Mouse (Mus musculus): ENCODE measurements around the gene Gcc2. TPM values are rescaled to one million over a fixed set of nuclear protein-coding genes. Genes with fewer than 3 reads are reported as not detected.
"Not testable (repeated sequence)": the region's sequence is repeated elsewhere in the genome, so short reads cannot be mapped to it uniquely, and the experiment has no call there.

The Gcc2 gene
- polyA plus RNA-seq, 1 experiment = 4.6 TPM

- no peak for DNase-seq (ENCODE audit: low read depth in 1 of 2, low spot score in 2 of 2)
- H3K4me1 ChIP-seq (ENCODE audit: control insufficient read depth, insufficient read depth, insufficient read length) = no peaks in the 10 kb centered on the region; the same call in 1 of the 2 replicates
- no peak for TF ChIP-seq POLR2A (IDR thresholded peaks at IDR 0.05; ENCODE audit: low read depth, low read length)
- no peak for TF ChIP-seq CTCF (IDR thresholded peaks at IDR 0.05; ENCODE audit: extremely low read depth, insufficient read depth, insufficient read length, insufficient replicate concordance)
- no peaks in the 10 kb centered on the region for H3K27me3 ChIP-seq (ENCODE audit: control insufficient read depth, insufficient read depth, low read length)
- H3K36me3 ChIP-seq (ENCODE audit: control insufficient read depth, insufficient read depth, low read length) = no peaks in the 10 kb centered on the region
- no peak overlapping the region for H3K27ac ChIP-seq (ENCODE audit: insufficient read depth, low read length)
- no peak overlapping the region for H3K4me3 ChIP-seq (ENCODE audit: extremely low read depth, insufficient read depth, insufficient read length)
Measured at GRCm38 (mm10) chr10:58330635-58331034, 75.3 kb downstream of the Gcc2 start.

- H3K27ac ChIP-seq (ENCODE audit: insufficient read depth, low read length) = no peak overlapping the region
- no peaks in the 10 kb centered on the region; the same call in 1 of the 2 replicates for H3K4me1 ChIP-seq (ENCODE audit: control insufficient read depth, insufficient read depth, insufficient read length)
- no peak overlapping the region for H3K4me3 ChIP-seq (ENCODE audit: extremely low read depth, insufficient read depth, insufficient read length)
- no peak for DNase-seq (ENCODE audit: low read depth in 1 of 2, low spot score in 2 of 2)
- TF ChIP-seq POLR2A (IDR thresholded peaks at IDR 0.05; ENCODE audit: low read depth, low read length) = no peak
- no peak for TF ChIP-seq CTCF (IDR thresholded peaks at IDR 0.05; ENCODE audit: extremely low read depth, insufficient read depth, insufficient read length, insufficient replicate concordance)
- H3K36me3 ChIP-seq (ENCODE audit: control insufficient read depth, insufficient read depth, low read length) = no peaks in the 10 kb centered on the region
- no peaks in the 10 kb centered on the region for H3K27me3 ChIP-seq (ENCODE audit: control insufficient read depth, insufficient read depth, low read length)
Measured at GRCm38 (mm10) chr10:58331741-58332140, 76.4 kb downstream of the Gcc2 start.

GRCm38 (mm10) chr10:58333414-58333813 lies 78.1 kb downstream of the Gcc2 start:
- TF ChIP-seq POLR2A (IDR thresholded peaks at IDR 0.05; ENCODE audit: low read depth, low read length) = no peak
- TF ChIP-seq CTCF (IDR thresholded peaks at IDR 0.05; ENCODE audit: extremely low read depth, insufficient read depth, insufficient read length, insufficient replicate concordance) = no peak
- Histone ChIP-seq H3K27me3 (ENCODE audit: control insufficient read depth, insufficient read depth, low read length) (no peaks in the 10 kb centered on the region), H3K36me3 (ENCODE audit: control insufficient read depth, insufficient read depth, low read length) (0 out of 2 replicates have a peak, but pooled peaks cover 1% of the 10 kb centered on the region), H3K4me1 (ENCODE audit: control insufficient read depth, insufficient read depth, insufficient read length) (no peaks in the 10 kb centered on the region; the same call in 1 of the 2 replicates), H3K4me3 (ENCODE audit: extremely low read depth, insufficient read depth, insufficient read length) (no peak overlapping the region), H3K27ac (ENCODE audit: insufficient read depth, low read length) (no peak overlapping the region)
- DNase-seq (ENCODE audit: low read depth in 1 of 2, low spot score in 2 of 2) = no peak
- WGBS = 87% methylated on average over 5 of the region's 5 CpGs

- Histone ChIP-seq H3K4me1 (ENCODE audit: control insufficient read depth, insufficient read depth, insufficient read length) (no peaks in the 10 kb centered on the region; the same call in 1 of the 2 replicates), H3K27me3 (ENCODE audit: control insufficient read depth, insufficient read depth, low read length) (no peaks in the 10 kb centered on the region), H3K36me3 (ENCODE audit: control insufficient read depth, insufficient read depth, low read length) (0 out of 2 replicates have a peak, but pooled peaks cover 1% of the 10 kb centered on the region), H3K27ac (ENCODE audit: insufficient read depth, low read length) (no peak overlapping the region), H3K4me3 (ENCODE audit: extremely low read depth, insufficient read depth, insufficient read length) (no peak overlapping the region)
- 93% methylated on average over 1 of the region's 1 CpGs for WGBS
- TF ChIP-seq CTCF (IDR thresholded peaks at IDR 0.05; ENCODE audit: extremely low read depth, insufficient read depth, insufficient read length, insufficient replicate concordance) (no peak), POLR2A (IDR thresholded peaks at IDR 0.05; ENCODE audit: low read depth, low read length) (no peak)
- DNase-seq (ENCODE audit: low read depth in 1 of 2, low spot score in 2 of 2) = no peak
Measured at GRCm38 (mm10) chr10:58336156-58336555, 80.9 kb downstream of the Gcc2 start.

GRCm38 (mm10) chr10:58337091-58337490 lies 81.8 kb downstream of the Gcc2 start:
- not testable (repeated sequence) for H3K27me3 ChIP-seq (ENCODE audit: control insufficient read depth, insufficient read depth, low read length); DNase-seq (ENCODE audit: low read depth in 1 of 2, low spot score in 2 of 2); H3K36me3 ChIP-seq (ENCODE audit: control insufficient read depth, insufficient read depth, low read length); H3K4me3 ChIP-seq (ENCODE audit: extremely low read depth, insufficient read depth, insufficient read length); H3K27ac ChIP-seq (ENCODE audit: insufficient read depth, low read length); H3K4me1 ChIP-seq (ENCODE audit: control insufficient read depth, insufficient read depth, insufficient read length)
- 92% methylated on average over 4 of the region's 4 CpGs for WGBS

GRCm38 (mm10) chr10:58338590-58338989 lies 83.3 kb downstream of the Gcc2 start:
- no peak for DNase-seq (ENCODE audit: low read depth in 1 of 2, low spot score in 2 of 2)
- no peak overlapping the region for H3K27ac ChIP-seq (ENCODE audit: insufficient read depth, low read length)
- H3K27me3 ChIP-seq (ENCODE audit: control insufficient read depth, insufficient read depth, low read length) = no peaks in the 10 kb centered on the region
- H3K4me3 ChIP-seq (ENCODE audit: extremely low read depth, insufficient read depth, insufficient read length) = no peak overlapping the region
- TF ChIP-seq POLR2A (IDR thresholded peaks at IDR 0.05; ENCODE audit: low read depth, low read length) = no peak
- no peak for TF ChIP-seq CTCF (IDR thresholded peaks at IDR 0.05; ENCODE audit: extremely low read depth, insufficient read depth, insufficient read length, insufficient replicate concordance)
- H3K36me3 ChIP-seq (ENCODE audit: control insufficient read depth, insufficient read depth, low read length) = 0 out of 2 replicates have a peak, but pooled peaks cover 1% of the 10 kb centered on the region
- whole genome bisulfite sequencing = 57% methylated on average over 1 of the region's 1 CpGs
- H3K4me1 ChIP-seq (ENCODE audit: control insufficient read depth, insufficient read depth, insufficient read length) = peaks cover 6% of the 10 kb centered on the region; the same call in 1 of the 2 replicates

GRCm38 (mm10) chr10:58341685-58342084 lies 86.4 kb downstream of the Gcc2 start:
- TF ChIP-seq CTCF (IDR thresholded peaks at IDR 0.05; ENCODE audit: extremely low read depth, insufficient read depth, insufficient read length, insufficient replicate concordance) (no peak), POLR2A (IDR thresholded peaks at IDR 0.05; ENCODE audit: low read depth, low read length) (no peak)
- H3K27me3 ChIP-seq (ENCODE audit: control insufficient read depth, insufficient read depth, low read length) = no peaks in the 10 kb centered on the region
- no peak for DNase-seq (ENCODE audit: low read depth in 1 of 2, low spot score in 2 of 2)
- 37% methylated on average over 2 of the region's 2 CpGs for WGBS
- no peak overlapping the region for H3K27ac ChIP-seq (ENCODE audit: insufficient read depth, low read length)
- 0 out of 2 replicates have a peak, but pooled peaks cover 1% of the 10 kb centered on the region for H3K36me3 ChIP-seq (ENCODE audit: control insufficient read depth, insufficient read depth, low read length)
- no peak overlapping the region for H3K4me3 ChIP-seq (ENCODE audit: extremely low read depth, insufficient read depth, insufficient read length)
- H3K4me1 ChIP-seq (ENCODE audit: control insufficient read depth, insufficient read depth, insufficient read length) = peaks cover 6% of the 10 kb centered on the region; the same call in 1 of the 2 replicates
